Mouse (Mus musculus) intestine, postnatal 0 days (tissue): ENCODE results near the gene Igf1. TPM values are rescaled to one million over a fixed set of nuclear protein-coding genes. Genes with fewer than 3 reads are reported as not detected.

Experiments used
- ATAC-seq: fragments of 200-750 bp; cut with Nextera tagmentation; 2 replicates; pipeline ENCODE4 v1.8.0; 2017; ENCODE audit warnings: mild to moderate bottlenecking, moderate TSS enrichment, moderate library complexity
- H3K27ac ChIP-seq: fragments of 300-500 bp; sonication (generic); 2 replicates; pipeline ENCODE4 v1.5.1; 2014; ENCODE audit warnings: mild to moderate bottlenecking, low read depth, low read length, moderate library complexity
- H3K27me3 ChIP-seq: fragments of 300-500 bp; sonication (generic); replicated peaks from 2 replicates; pipeline ENCODE4 v1.6.1; 2014; ENCODE audit warnings: low read length, mixed read lengths; ENCODE audit not compliant: control insufficient read depth, insufficient read depth
- H3K36me3 ChIP-seq: fragments of 300-500 bp; sonication (generic); 2 replicates; pipeline ENCODE4 v1.6.1; 2014; ENCODE audit warnings: mild to moderate bottlenecking, moderate library complexity; ENCODE audit not compliant: control insufficient read depth, insufficient read depth
- H3K4me1 ChIP-seq: fragments of 300-500 bp; sonication (generic); replicated peaks from 2 replicates; pipeline ENCODE4 v1.6.1; 2014; ENCODE audit warnings: antibody characterized with exemption, low read length, mixed read lengths; ENCODE audit not compliant: control insufficient read depth, insufficient read depth
- H3K4me2 ChIP-seq: fragments of 300-500 bp; sonication (generic); replicated peaks from 2 replicates; pipeline ENCODE4 v1.6.1; 2014; ENCODE audit warnings: low read depth, mild to moderate bottlenecking, moderate library complexity
- H3K4me3 ChIP-seq: fragments of 300-500 bp; sonication (generic); 2 replicates; pipeline ENCODE4 v1.5.1; 2014; ENCODE audit warnings: low read depth, low read length
- H3K9ac ChIP-seq: fragments of 300-500 bp; sonication (generic); 2 replicates; pipeline ENCODE4 v1.6.1; 2014; ENCODE audit warnings: mild to moderate bottlenecking, low read depth, low read length
- H3K9me3 ChIP-seq: fragments of 300-500 bp; sonication (generic); 2 replicates; pipeline ENCODE4 v1.6.1; 2016; ENCODE audit warnings: mixed run types; ENCODE audit not compliant: control insufficient read depth
- CTCF ChIP-seq: sonication (generic); IDR thresholded peaks from 2 replicates; pipeline ENCODE4 v1.5.1; 2016; ENCODE audit warnings: low read depth, mild to moderate bottlenecking, control low read depth, antibody characterized with exemption, moderate library complexity
- WGBS: fragments of 180-500 bp; shearing (Covaris S2); extraction: QIAGEN DNeasy Blood & Tissue Kit; methylation state at CpG from one replicate; pipeline ENCODE4 v1.1.7; 2014; 5-methylcytosine and 5-hydroxymethylcytosine counted together
- polyA plus RNA-seq: library from polyadenylated mRNA; unstranded; fragments of >200 nt; fragmentation: Nextera tagmentation; extraction: Ambion mirVana; gene quantifications from 2 replicates; pipeline ENCODE4 v1.2.1, GENCODE M21; 2015

Gene Igf1
- polyA plus RNA-seq, 1 experiment from 2014 or later: 13.3 TPM

GRCm38 (mm10) chr10:87922263-87922662 is 64.2 kb downstream of the Igf1 start:
- no peaks in the 10 kb centered on the region for H3K36me3 ChIP-seq
- TF ChIP-seq CTCF: no peak
- no peak for ATAC-seq
- 91% methylated on average over 3 of the region's 3 CpGs for WGBS
- no peak overlapping the region for H3K27ac ChIP-seq
- H3K9me3 ChIP-seq: no peaks in the 10 kb centered on the region
- H3K9ac ChIP-seq: no peak overlapping the region
- no peaks in the 10 kb centered on the region for H3K4me1 ChIP-seq
- no peaks in the 10 kb centered on the region for H3K27me3 ChIP-seq
- no peak overlapping the region for H3K4me3 ChIP-seq
- H3K4me2 ChIP-seq: no peak overlapping the region

GRCm38 (mm10) chr10:87926564-87926963 is 68.5 kb downstream of the Igf1 start:
- no peak for TF ChIP-seq CTCF
- no peak overlapping the region for H3K9ac ChIP-seq

GRCm38 (mm10) chr10:87927131-87927609 is 69.1 kb downstream of the Igf1 start:
- H3K36me3 ChIP-seq: no peaks in the 10 kb centered on the region
- TF ChIP-seq CTCF: no peak
- no peaks in the 10 kb centered on the region for H3K27me3 ChIP-seq
- no peak overlapping the region for H3K4me3 ChIP-seq
- 43% methylated on average over 6 of the region's 6 CpGs for WGBS
- no peaks in the 10 kb centered on the region for H3K4me1 ChIP-seq
- no peaks in the 10 kb centered on the region for H3K9me3 ChIP-seq
- no peak overlapping the region for H3K4me2 ChIP-seq
- ATAC-seq: no peak
- H3K9ac ChIP-seq: no peak overlapping the region
- no peak overlapping the region for H3K27ac ChIP-seq

More at GRCm38 (mm10) chr10:87926564-87926963, 68.5 kb downstream of the Igf1 start:
- H3K4me3 ChIP-seq: no peak overlapping the region
- no peaks in the 10 kb centered on the region for H3K36me3 ChIP-seq
- H3K27me3 ChIP-seq: no peaks in the 10 kb centered on the region
- no peak for ATAC-seq
- 61% methylated on average over 8 of the region's 8 CpGs for WGBS
- no peak overlapping the region for H3K27ac ChIP-seq
- H3K4me2 ChIP-seq: no peak overlapping the region
- H3K4me1 ChIP-seq: no peaks in the 10 kb centered on the region
- no peaks in the 10 kb centered on the region for H3K9me3 ChIP-seq

GRCm38 (mm10) chr10:87948192-87948591 is 90.1 kb downstream of the Igf1 start:
- no peak overlapping the region for H3K27ac ChIP-seq
- no peaks in the 10 kb centered on the region for H3K36me3 ChIP-seq
- no peak overlapping the region for H3K4me2 ChIP-seq
- no peak for ATAC-seq
- TF ChIP-seq CTCF: no peak
- 85% methylated on average over 4 of the region's 4 CpGs for WGBS
- no peak overlapping the region for H3K4me3 ChIP-seq
- no peaks in the 10 kb centered on the region for H3K9me3 ChIP-seq
- no peaks in the 10 kb centered on the region for H3K27me3 ChIP-seq
- H3K4me1 ChIP-seq: no peaks in the 10 kb centered on the region
- no peak overlapping the region for H3K9ac ChIP-seq

- Histone ChIP-seq H3K27ac (no peak overlapping the region), H3K27me3 (no peaks in the 10 kb centered on the region), H3K4me1 (no peaks in the 10 kb centered on the region), H3K4me2 (no peak overlapping the region), H3K9me3 (no peaks in the 10 kb centered on the region), H3K4me3 (no peak overlapping the region), H3K36me3 (no peaks in the 10 kb centered on the region), H3K9ac (no peak overlapping the region)
- ATAC-seq: no peak
- WGBS: 53% methylated on average over 6 of the region's 6 CpGs
- TF ChIP-seq CTCF: peak; percentile 41
Observed at GRCm38 (mm10) chr10:87971536-87971935, 113.5 kb downstream of the Igf1 start.

- H3K4me2 ChIP-seq: no peak overlapping the region
- no peaks in the 10 kb centered on the region for H3K9me3 ChIP-seq
- WGBS: 51% methylated on average over 4 of the region's 4 CpGs
- no peaks in the 10 kb centered on the region for H3K27me3 ChIP-seq
- no peaks in the 10 kb centered on the region for H3K36me3 ChIP-seq
- ATAC-seq: no peak
- TF ChIP-seq CTCF: no peak
- no peak overlapping the region for H3K27ac ChIP-seq
- H3K9ac ChIP-seq: no peak overlapping the region
- H3K4me1 ChIP-seq: no peaks in the 10 kb centered on the region
- no peak overlapping the region for H3K4me3 ChIP-seq
Observed at GRCm38 (mm10) chr10:87973911-87974631, 116.0 kb downstream of the Igf1 start.

- Histone ChIP-seq H3K4me2 (no peak overlapping the region), H3K9ac (no peak overlapping the region), H3K27me3 (no peaks in the 10 kb centered on the region), H3K27ac (no peak overlapping the region), H3K36me3 (no peaks in the 10 kb centered on the region), H3K4me1 (no peaks in the 10 kb centered on the region), H3K9me3 (no peaks in the 10 kb centered on the region), H3K4me3 (no peak overlapping the region)
- no peak for ATAC-seq
- WGBS: 89% methylated on average over 5 of the region's 5 CpGs
- no peak for TF ChIP-seq CTCF
Observed at GRCm38 (mm10) chr10:87985375-87985774, 127.3 kb downstream of the Igf1 start.
